Mouse (Mus musculus) liver, adult 2 months (tissue): ENCODE results near the gene Cnih3. TPM values are rescaled to one million over a fixed set of nuclear protein-coding genes. Genes with fewer than 3 reads are reported as not detected.

Experiments used
- DNase-seq: peaks from one replicate; pipeline ENCODE4 v3.0.0-alpha.2; 2011; ENCODE audit warnings: low read depth, low spot score; ENCODE audit errors: extremely low read depth
- H3K27ac ChIP-seq: fragments of 200-500 bp; replicated peaks from 2 replicates; pipeline ENCODE4 v1.5.1; 2012; ENCODE audit warnings: low read depth, mild to moderate bottlenecking, control low read depth, inconsistent platforms, low read length; ENCODE audit not compliant: insufficient read depth
- H3K27me3 ChIP-seq: fragments of 200-500 bp; 2 replicates; pipeline ENCODE4 v1.6.1; 2012; ENCODE audit warnings: mild to moderate bottlenecking, moderate library complexity, low read length, inconsistent platforms; ENCODE audit not compliant: control insufficient read depth, insufficient read depth
- H3K36me3 ChIP-seq: fragments of 200-500 bp; 2 replicates; pipeline ENCODE4 v1.6.1; 2012; ENCODE audit warnings: low read length, inconsistent platforms; ENCODE audit not compliant: control insufficient read depth, insufficient read depth
- H3K4me1 ChIP-seq: fragments of 200-500 bp; 2 replicates; pipeline ENCODE4 v1.6.1; 2011; ENCODE audit warnings: low read length; ENCODE audit not compliant: control insufficient read depth, insufficient read depth
- H3K4me3 ChIP-seq: fragments of 200-500 bp; 2 replicates; pipeline ENCODE4 v1.5.1; 2011; ENCODE audit warnings: low read depth, mild to moderate bottlenecking, control low read depth, low read length, moderate library complexity; ENCODE audit not compliant: insufficient read depth
- H3K79me2 ChIP-seq: fragments of 200-500 bp; 2 replicates; pipeline ENCODE4 v1.6.1; 2012; ENCODE audit warnings: inconsistent platforms, mild to moderate bottlenecking, low read length, moderate library complexity; ENCODE audit not compliant: control insufficient read depth, insufficient read depth
- H3K9ac ChIP-seq: fragments of 200-500 bp; 2 replicates; pipeline ENCODE4 v1.6.1; 2012; ENCODE audit warnings: low read depth, mild to moderate bottlenecking, control low read depth, inconsistent platforms, low read length
- CTCF ChIP-seq: fragments of 200-500 bp; IDR thresholded peaks from 2 replicates; pipeline ENCODE4 v1.5.1; 2011; ENCODE audit warnings: low read depth, low read length, control low read depth
- POLR2A ChIP-seq: fragments of 200-500 bp; IDR thresholded peaks from 2 replicates; pipeline ENCODE4 v1.6.1; 2011; ENCODE audit warnings: low read length, control low read depth; ENCODE audit not compliant: insufficient read depth; ENCODE audit errors: extremely low read depth
- WGBS: fragments of 180-500 bp; shearing (Covaris S2); methylation state at CpG from one replicate; pipeline ENCODE4 v1.1.7; 2018; 5-methylcytosine and 5-hydroxymethylcytosine counted together
- polyA plus RNA-seq: library from polyadenylated mRNA; depleted of rRNA; stranded (reverse); fragments of >200 nt; gene quantifications from 2 replicates; pipeline ENCODE4 v1.2.3, GENCODE M21; 2012; rRNA removed
- total RNA-seq: library from RNA; depleted of rRNA; stranded (reverse); fragments of >200 nt; gene quantifications from 2 replicates; pipeline ENCODE4 v1.2.3, GENCODE M21; 2014; rRNA removed

The Cnih3 gene
- total and polyA plus RNA-seq, 2 experiments = not detected

DNA sequence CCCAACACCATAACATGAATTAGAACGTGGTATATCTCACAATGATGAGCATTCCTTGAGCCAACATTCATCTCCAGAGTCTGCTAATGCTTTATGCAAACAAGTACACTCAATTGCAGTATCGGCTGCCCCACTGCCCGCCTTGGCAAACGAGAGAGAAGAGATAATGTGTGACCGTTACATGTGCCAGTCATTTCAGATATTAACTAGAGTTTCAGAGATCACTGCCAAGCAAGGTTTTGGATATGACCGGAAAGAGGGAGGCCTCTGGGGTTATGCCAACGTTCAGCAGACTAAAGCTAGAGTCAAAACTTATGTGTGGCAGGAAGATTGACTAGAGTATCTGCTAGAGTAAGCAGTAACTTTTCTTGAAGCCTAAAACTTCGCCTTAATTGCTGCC, 123.7 kb downstream of the Cnih3 start:
- peak; percentile 93 for DNase-seq
- no peak overlapping the region for H3K9ac ChIP-seq
- H3K27ac ChIP-seq = no peak overlapping the region
- no peaks in the 10 kb centered on the region for H3K79me2 ChIP-seq
- no peak overlapping the region for H3K4me3 ChIP-seq
- TF ChIP-seq POLR2A (no peak), CTCF (no peak)
- 21% methylated on average over 8 of the region's 8 CpGs for WGBS
- H3K27me3 ChIP-seq = no peaks in the 10 kb centered on the region
- H3K4me1 ChIP-seq = peaks cover 5% of the 10 kb centered on the region
- H3K36me3 ChIP-seq = no peaks in the 10 kb centered on the region

DNA sequence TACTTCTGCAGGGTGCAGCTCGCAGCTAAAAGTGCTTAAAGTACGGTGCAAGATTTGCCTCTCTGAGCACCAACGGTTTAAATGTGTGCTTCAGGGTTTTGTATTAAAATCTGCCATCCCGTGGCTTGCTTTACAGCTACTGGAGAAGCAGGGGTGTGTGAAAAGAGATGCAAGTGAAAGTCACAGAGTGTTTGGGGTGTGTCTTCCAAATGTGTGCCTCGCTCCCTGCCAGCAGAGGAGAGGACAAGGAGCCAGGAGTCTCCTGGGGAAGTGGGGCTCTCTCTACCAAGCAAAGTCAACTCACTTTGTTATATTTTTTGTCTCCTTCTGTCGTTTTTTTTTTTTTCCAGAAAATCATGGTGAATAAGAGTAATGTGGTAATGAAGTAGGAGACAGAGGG, 124.1 kb downstream of the Cnih3 start:
- H3K27me3 ChIP-seq = no peaks in the 10 kb centered on the region
- DNase-seq = no peak
- H3K79me2 ChIP-seq = no peaks in the 10 kb centered on the region
- H3K4me3 ChIP-seq = no peak overlapping the region
- peaks cover 5% of the 10 kb centered on the region for H3K4me1 ChIP-seq
- no peaks in the 10 kb centered on the region for H3K36me3 ChIP-seq
- WGBS = 43% methylated on average over 6 of the region's 6 CpGs
- no peak for TF ChIP-seq POLR2A
- TF ChIP-seq CTCF = no peak
- no peak overlapping the region for H3K9ac ChIP-seq
- H3K27ac ChIP-seq = no peak overlapping the region

DNA sequence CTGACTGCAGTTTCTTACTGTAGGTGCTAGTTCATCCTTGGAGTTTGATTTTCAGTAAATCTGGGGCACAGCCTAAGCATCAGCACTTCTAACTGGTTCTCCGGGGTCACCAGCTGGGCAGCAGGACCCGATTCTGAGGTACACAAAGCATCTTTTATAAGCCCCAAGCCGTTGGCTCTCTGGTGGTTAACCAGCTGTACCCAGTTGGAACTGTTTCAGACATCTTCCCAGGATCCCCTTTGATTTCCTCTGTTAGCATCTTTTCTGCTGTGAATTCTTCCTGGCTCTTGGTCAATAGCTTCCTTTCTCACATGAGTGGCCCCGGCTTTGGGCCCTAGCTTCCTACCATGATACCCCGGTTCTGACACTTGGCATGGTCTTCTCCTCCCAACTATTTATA, 132.3 kb downstream of the Cnih3 start:
- WGBS = 79% methylated on average over 5 of the region's 5 CpGs
- no peak overlapping the region for H3K27ac ChIP-seq
- no peaks in the 10 kb centered on the region for H3K79me2 ChIP-seq

DNA sequence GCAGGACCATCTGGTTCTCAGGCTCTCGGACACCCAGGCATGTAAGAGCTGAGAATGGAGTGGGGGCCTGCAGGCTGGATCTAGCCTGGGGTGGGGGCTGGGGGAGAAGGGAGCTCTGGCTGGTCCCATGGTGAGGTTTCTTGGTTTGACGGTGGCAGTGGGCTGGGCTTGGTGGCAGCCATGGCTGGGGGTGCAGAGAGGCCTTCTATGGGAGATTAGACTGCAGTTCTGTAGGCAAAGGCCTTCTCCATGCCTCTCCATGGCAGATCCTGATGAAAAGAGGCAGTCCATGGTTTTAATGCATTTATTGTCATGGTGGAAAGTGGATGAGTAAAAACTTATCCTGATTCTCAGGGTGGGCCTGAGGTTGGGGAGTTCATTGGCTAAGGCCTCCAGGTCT, 151.0 kb downstream of the Cnih3 start:
- no peaks in the 10 kb centered on the region for H3K36me3 ChIP-seq
- H3K4me1 ChIP-seq = no peaks in the 10 kb centered on the region
- H3K4me3 ChIP-seq = no peak overlapping the region
- no peak for DNase-seq
- H3K79me2 ChIP-seq = no peaks in the 10 kb centered on the region
- WGBS = 98% methylated on average over 2 of the region's 2 CpGs
- no peak overlapping the region for H3K9ac ChIP-seq
- no peak overlapping the region for H3K27ac ChIP-seq
- no peaks in the 10 kb centered on the region for H3K27me3 ChIP-seq
- TF ChIP-seq POLR2A = no peak
- no peak for TF ChIP-seq CTCF

More for the DNA sequence above, 132.3 kb downstream of the Cnih3 start:
- no peaks in the 10 kb centered on the region for H3K4me1 ChIP-seq
- no peak overlapping the region for H3K9ac ChIP-seq
- no peak for TF ChIP-seq CTCF
- no peak for TF ChIP-seq POLR2A
- H3K27me3 ChIP-seq = no peaks in the 10 kb centered on the region
- H3K36me3 ChIP-seq = no peaks in the 10 kb centered on the region
- H3K4me3 ChIP-seq = no peak overlapping the region
- no peak for DNase-seq

DNA sequence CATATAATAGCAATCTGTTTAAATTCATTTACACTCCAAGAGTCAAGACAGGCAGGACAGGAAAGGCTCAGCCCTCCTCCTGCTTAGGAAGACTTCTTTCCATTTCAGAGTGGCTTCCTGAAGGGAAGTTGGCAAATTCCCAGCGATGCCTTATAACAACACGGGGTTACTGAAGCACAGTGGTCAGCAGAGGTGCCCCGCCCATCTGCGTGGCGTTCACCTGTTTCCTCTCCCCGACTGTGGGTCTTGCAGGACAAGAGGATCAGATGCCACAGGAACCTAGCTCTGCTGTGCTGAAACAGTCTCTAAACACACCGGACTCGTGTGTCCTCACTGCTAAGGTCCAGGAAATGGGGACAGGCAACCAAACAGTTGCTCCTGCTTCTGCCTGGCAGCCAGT, 152.9 kb downstream of the Cnih3 start:
- H3K27me3 ChIP-seq = no peaks in the 10 kb centered on the region
- H3K9ac ChIP-seq = no peak overlapping the region
- TF ChIP-seq POLR2A (no peak), CTCF (no peak)
- H3K4me1 ChIP-seq = no peaks in the 10 kb centered on the region
- 38% methylated on average over 8 of the region's 8 CpGs for WGBS
- no peak overlapping the region for H3K27ac ChIP-seq
- no peak overlapping the region for H3K4me3 ChIP-seq
- H3K36me3 ChIP-seq = no peaks in the 10 kb centered on the region
- DNase-seq = no peak
- no peaks in the 10 kb centered on the region for H3K79me2 ChIP-seq

Other genes starting within 250 kb of the Cnih3 start
- gene Nvl, start 208.4 kb upstream of the Cnih3 start, total RNA-seq = 5.3 and 7.5 TPM in 2 replicates
- gene Nvl, start 208.4 kb upstream of the Cnih3 start, polyA plus RNA-seq = 2.5 and 5.0 TPM in 2 replicates
- gene Cnih4, start 207.9 kb upstream of the Cnih3 start, total RNA-seq = 6.9 and 9.8 TPM in 2 replicates
- 4.2 and 6.8 TPM in 2 replicates for gene Cnih4, start 207.9 kb upstream of the Cnih3 start, polyA plus RNA-seq
- gene Wdr26, start 140.6 kb upstream of the Cnih3 start, total RNA-seq = 61.4 and 66.4 TPM in 2 replicates
- 20.9 and 22.1 TPM in 2 replicates for gene Wdr26, start 140.6 kb upstream of the Cnih3 start, polyA plus RNA-seq
- gene Ccdc121, start 158.8 kb downstream of the Cnih3 start, total RNA-seq = not detected in 2 replicates
- not detected in 2 replicates for gene Ccdc121, start 158.8 kb downstream of the Cnih3 start, polyA plus RNA-seq
- gene Dnah14, start 223.9 kb downstream of the Cnih3 start, total RNA-seq = not detected in 2 replicates
- gene Dnah14, start 223.9 kb downstream of the Cnih3 start, polyA plus RNA-seq = not detected in 2 replicates